Mouse (Mus musculus) heart, postnatal 25 days (tissue): ENCODE data around the gene Maneal. TPM values are rescaled to one million over a fixed set of nuclear protein-coding genes. Genes with fewer than 3 reads are reported as not detected.

Experiments used
- total RNA-seq, 2 experiments: library from RNA; stranded (reverse); gene quantifications; 2 replicates each; pipeline ENCODE4 v1.2.3; 2021

Gene Maneal
- total RNA-seq, 2 experiments from 2014 or later, result 0.08 to 0.29 TPM

Other genes starting within 250 kb of the Maneal start
- under 1 TPM; 0.08 to 0.14 TPM for gene Pou3f1, start 205.4 kb downstream of the Maneal start, total RNA-seq
- 10 to 100 TPM; 10.8 to 13.2 TPM for gene Utp11, start 168.6 kb downstream of the Maneal start, total RNA-seq
- gene Fhl3, start 161.5 kb downstream of the Maneal start, total RNA-seq, result 10 to 100 TPM; 12.7 to 14.2 TPM
- gene Sf3a3, start 147.4 kb downstream of the Maneal start, total RNA-seq, result 10 to 100 TPM; 18.4 to 18.6 TPM
- gene Inpp5b, start 120.3 kb downstream of the Maneal start, total RNA-seq, result 10 to 100 TPM; 10.1 to 10.4 TPM
- 10 to 100 TPM; 13.7 to 16.5 TPM for gene Mtf1, start 60.1 kb downstream of the Maneal start, total RNA-seq
- 10 to 100 TPM; 16.1 to 16.6 TPM for gene Yrdc, start 11.5 kb downstream of the Maneal start, total RNA-seq
- 10 to 100 TPM; 21.8 to 23.8 TPM for gene 1110065P20Rik, start 11.0 kb downstream of the Maneal start, total RNA-seq
- not detected for gene Epha10, start 18.7 kb upstream of the Maneal start, total RNA-seq
- gene 9930104L06Rik, start 74.9 kb upstream of the Maneal start, total RNA-seq, result 1 to 10 TPM; 7.4 to 7.9 TPM
- 1 to 10 TPM in 1 of 2 experiments, under 1 TPM in 1; 0.88 to 1.4 TPM for gene Cdca8, start 77.1 kb upstream of the Maneal start, total RNA-seq
- gene Rspo1, start 124.3 kb upstream of the Maneal start, total RNA-seq, result 1 to 10 TPM; 3.1 to 3.6 TPM
- gene Gnl2, start 154.4 kb upstream of the Maneal start, total RNA-seq, result 10 to 100 TPM; 25.9 to 27.0 TPM
- gene Dnali1, start 203.5 kb upstream of the Maneal start, total RNA-seq, result not detected
- gene Snip1, start 204.5 kb upstream of the Maneal start, total RNA-seq, result 1 to 10 TPM; 7.6 to 8.8 TPM
- 10 to 100 TPM; 21.1 to 22.0 TPM for gene Meaf6, start 223.0 kb upstream of the Maneal start, total RNA-seq